Mouse (Mus musculus) forebrain, embryonic 12.5 days (tissue): ENCODE measurements around the gene Tmem262. TPM values are rescaled to one million over a fixed set of nuclear protein-coding genes. Genes with fewer than 3 reads are reported as not detected.
"Not testable (repeated sequence)": the region's sequence is repeated elsewhere in the genome, so short reads cannot be mapped to it uniquely, and the experiment has no call there.

Experiments used
- ATAC-seq: fragments of 200-750 bp; cut with Nextera tagmentation; 2 replicates; pipeline ENCODE4 v1.8.0; 2017; ENCODE audit warnings: moderate TSS enrichment; ENCODE audit not compliant: low FRiP score
- H3K27ac ChIP-seq: fragments of 300-500 bp; sonication (generic); 2 replicates; pipeline ENCODE4 v1.5.1; 2016; ENCODE audit warnings: mild to moderate bottlenecking
- H3K27me3 ChIP-seq: fragments of 300-500 bp; sonication (generic); 2 replicates; pipeline ENCODE4 v1.6.1; 2016; ENCODE audit warnings: mild to moderate bottlenecking
- H3K36me3 ChIP-seq: fragments of 300-500 bp; sonication (generic); replicated peaks from 2 replicates; pipeline ENCODE4 v1.6.1; 2016; ENCODE audit warnings: mild to moderate bottlenecking
- H3K4me1 ChIP-seq: fragments of 300-500 bp; sonication (generic); 2 replicates; pipeline ENCODE4 v1.6.1; 2016
- H3K4me2 ChIP-seq: fragments of 300-500 bp; sonication (generic); 2 replicates; pipeline ENCODE4 v1.6.1; 2016; ENCODE audit warnings: mild to moderate bottlenecking, moderate library complexity
- H3K4me3 ChIP-seq: fragments of 300-500 bp; sonication (generic); replicated peaks from 2 replicates; pipeline ENCODE4 v1.5.1; 2016; ENCODE audit warnings: mild to moderate bottlenecking
- H3K9ac ChIP-seq: fragments of 300-500 bp; sonication (generic); 2 replicates; pipeline ENCODE4 v1.6.1; 2016; ENCODE audit warnings: mild to moderate bottlenecking
- H3K9me3 ChIP-seq: fragments of 300-500 bp; sonication (generic); 2 replicates; pipeline ENCODE4 v1.6.1; 2016
- WGBS: fragments of 180-500 bp; shearing (Covaris S2); methylation state at CpG from one replicate; pipeline ENCODE4 v1.1.7; 2016; 5-methylcytosine and 5-hydroxymethylcytosine counted together
- polyA plus RNA-seq: library from polyadenylated mRNA; unstranded; fragments of >200 nt; fragmentation: Nextera tagmentation; extraction: Ambion mirVana; gene quantifications from 2 replicates; pipeline ENCODE4 v1.2.1, GENCODE M21; 2016

The Tmem262 gene
- polyA plus RNA-seq, result not detected in 2 replicates

- Histone ChIP-seq H3K27me3 (no peaks in the 10 kb centered on the region), H3K4me1 (peaks cover 23% of the 10 kb centered on the region), H3K9me3 (no peaks in the 10 kb centered on the region), H3K27ac (no peak within 1 kb of the TSS), H3K4me3 (no peak within 1 kb of the TSS), H3K9ac (no peak within 1 kb of the TSS), H3K4me2 (no peak within 1 kb of the TSS), H3K36me3 (peaks cover 34% of the 10 kb centered on the region)
- WGBS, result 95% methylated on average over 12 of the region's 12 CpGs
- no peak for ATAC-seq
Measured at GRCm38 (mm10) chr19:6079983-6080480, at the start of gene Tmem262. TSS of gene Tmem262 (plus strand) at chr19:6080033.

GRCm38 (mm10) chr19:6030520-6031280, 49.1 kb upstream of the Tmem262 start:
- H3K4me1 ChIP-seq, result no peaks in the 10 kb centered on the region
- no peak overlapping the region for H3K27ac ChIP-seq
- no peak for ATAC-seq
- 80% methylated on average over 14 of the region's 14 CpGs for WGBS
- no peak overlapping the region for H3K4me3 ChIP-seq
- no peaks in the 10 kb centered on the region for H3K9me3 ChIP-seq
- no peaks in the 10 kb centered on the region for H3K36me3 ChIP-seq
- H3K4me2 ChIP-seq, result no peak overlapping the region
- no peak overlapping the region for H3K9ac ChIP-seq
- no peaks in the 10 kb centered on the region for H3K27me3 ChIP-seq

GRCm38 (mm10) chr19:6035966-6036585, 43.8 kb upstream of the Tmem262 start:
- no peaks in the 10 kb centered on the region for H3K9me3 ChIP-seq
- H3K27ac ChIP-seq, result no peak overlapping the region
- H3K4me3 ChIP-seq, result no peak overlapping the region
- WGBS, result 84% methylated on average over 9 of the region's 9 CpGs
- ATAC-seq, result no peak
- H3K4me1 ChIP-seq, result no peaks in the 10 kb centered on the region
- H3K9ac ChIP-seq, result no peak overlapping the region
- no peak overlapping the region for H3K4me2 ChIP-seq
- H3K36me3 ChIP-seq, result no peaks in the 10 kb centered on the region
- H3K27me3 ChIP-seq, result no peaks in the 10 kb centered on the region

GRCm38 (mm10) chr19:6037695-6038094, 42.1 kb upstream of the Tmem262 start:
- no peak overlapping the region; the same call in 1 of the 2 replicates for H3K9ac ChIP-seq
- H3K27ac ChIP-seq, result no peak overlapping the region
- H3K27me3 ChIP-seq, result no peaks in the 10 kb centered on the region
- H3K4me1 ChIP-seq, result no peaks in the 10 kb centered on the region
- H3K4me2 ChIP-seq, result no peak overlapping the region
- no peak for ATAC-seq
- no peak overlapping the region for H3K4me3 ChIP-seq
- no peaks in the 10 kb centered on the region for H3K36me3 ChIP-seq
- H3K9me3 ChIP-seq, result no peaks in the 10 kb centered on the region

- 85% methylated on average over 7 of the region's 7 CpGs for whole genome bisulfite sequencing
- Histone ChIP-seq H3K4me2 (no peak overlapping the region), H3K9me3 (no peaks in the 10 kb centered on the region), H3K4me1 (no peaks in the 10 kb centered on the region), H3K27me3 (no peaks in the 10 kb centered on the region), H3K9ac (no peak overlapping the region), H3K4me3 (no peak overlapping the region), H3K27ac (no peak overlapping the region), H3K36me3 (no peaks in the 10 kb centered on the region)
- ATAC-seq, result no peak
Measured at GRCm38 (mm10) chr19:6038326-6038725, 41.5 kb upstream of the Tmem262 start.

- no peak overlapping the region for H3K4me3 ChIP-seq
- peaks cover 1% of the 10 kb centered on the region for H3K4me1 ChIP-seq
- no peak for ATAC-seq
- H3K9ac ChIP-seq, result no peak overlapping the region
- H3K36me3 ChIP-seq, result no peaks in the 10 kb centered on the region
- no peak overlapping the region for H3K4me2 ChIP-seq
- no peak overlapping the region for H3K27ac ChIP-seq
- no peaks in the 10 kb centered on the region for H3K9me3 ChIP-seq
- H3K27me3 ChIP-seq, result no peaks in the 10 kb centered on the region
Measured at GRCm38 (mm10) chr19:6040002-6040401, 39.8 kb upstream of the Tmem262 start.

GRCm38 (mm10) chr19:6042293-6042692, 37.5 kb upstream of the Tmem262 start:
- Histone ChIP-seq H3K9ac (no peak overlapping the region), H3K4me2 (no peak overlapping the region), H3K27ac (0 out of 2 replicates have a peak overlapping the region, but pooled peaks have one; percentile 3), H3K27me3 (no peaks in the 10 kb centered on the region), H3K9me3 (no peaks in the 10 kb centered on the region), H3K36me3 (no peaks in the 10 kb centered on the region), H3K4me1 (peaks cover 11% of the 10 kb centered on the region), H3K4me3 (no peak overlapping the region)
- no peak for ATAC-seq
- WGBS, result 89% methylated on average over 9 of the region's 9 CpGs

- not testable (repeated sequence) for H3K27me3 ChIP-seq, ATAC-seq, H3K4me3 ChIP-seq, H3K9me3 ChIP-seq, H3K27ac ChIP-seq, H3K9ac ChIP-seq, H3K4me2 ChIP-seq
- peaks cover 26% of the 10 kb centered on the region for H3K4me1 ChIP-seq
- H3K36me3 ChIP-seq, result peaks cover 11% of the 10 kb centered on the region
- WGBS, result 69% methylated on average over 4 of the region's 4 CpGs
Measured at GRCm38 (mm10) chr19:6044102-6044501, 35.7 kb upstream of the Tmem262 start.

- Histone ChIP-seq H3K4me2 (peak overlapping the region; percentile 100), H3K4me3 (peak overlapping the region; percentile 95), H3K9me3 (no peaks in the 10 kb centered on the region), H3K9ac (peak overlapping the region; percentile 90), H3K27ac (peak overlapping the region; percentile 99), H3K4me1 (peaks cover 26% of the 10 kb centered on the region), H3K27me3 (no peaks in the 10 kb centered on the region), H3K36me3 (peaks cover 26% of the 10 kb centered on the region)
- 23% methylated on average over 20 of the region's 20 CpGs for WGBS
- ATAC-seq, result peak; percentile 59
Measured at GRCm38 (mm10) chr19:6045366-6046293, 34.2 kb upstream of the Tmem262 start.

- Histone ChIP-seq H3K9me3 (no peaks in the 10 kb centered on the region), H3K27ac (peak within 1 kb of the TSS; percentile 99), H3K4me3 (peak within 1 kb of the TSS; percentile 95), H3K4me2 (peak within 1 kb of the TSS; percentile 100), H3K4me1 (peaks cover 26% of the 10 kb centered on the region), H3K36me3 (peaks cover 35% of the 10 kb centered on the region), H3K9ac (peak within 1 kb of the TSS; percentile 90), H3K27me3 (no peaks in the 10 kb centered on the region)
- peak; percentile 92 for ATAC-seq
- under 1% methylated on average over 65 of the region's 65 CpGs for WGBS
Measured at GRCm38 (mm10) chr19:6046294-6047153, 33.3 kb upstream of the Tmem262 start, which contains the start of gene Syvn1. TSS of gene Syvn1 (plus strand) at chr19:6046576.

- H3K4me2 ChIP-seq, result peak overlapping the region; percentile 100
- peaks cover 26% of the 10 kb centered on the region for H3K4me1 ChIP-seq
- peak; percentile 18 for ATAC-seq
- WGBS, result 2% methylated on average over 44 of the region's 44 CpGs
- no peaks in the 10 kb centered on the region for H3K27me3 ChIP-seq
- peak overlapping the region; percentile 95 for H3K4me3 ChIP-seq
- H3K9ac ChIP-seq, result peak overlapping the region; percentile 90
- H3K36me3 ChIP-seq, result peaks cover 43% of the 10 kb centered on the region
- H3K9me3 ChIP-seq, result no peaks in the 10 kb centered on the region
- peak overlapping the region; percentile 99 for H3K27ac ChIP-seq
Measured at GRCm38 (mm10) chr19:6047154-6047898, 32.5 kb upstream of the Tmem262 start.
